Mouse (Mus musculus) frontal cortex, adult (tissue): ENCODE measurements around the gene Syt3.

Experiments
- ATAC-seq: cut with Nextera tagmentation; 2 replicates; pipeline ENCODE4 v1.9.2; 2017; ENCODE audit warnings: mild to moderate bottlenecking, moderate library complexity, mixed read lengths; ENCODE audit not compliant: low TSS enrichment

The Syt3 gene

DNA sequence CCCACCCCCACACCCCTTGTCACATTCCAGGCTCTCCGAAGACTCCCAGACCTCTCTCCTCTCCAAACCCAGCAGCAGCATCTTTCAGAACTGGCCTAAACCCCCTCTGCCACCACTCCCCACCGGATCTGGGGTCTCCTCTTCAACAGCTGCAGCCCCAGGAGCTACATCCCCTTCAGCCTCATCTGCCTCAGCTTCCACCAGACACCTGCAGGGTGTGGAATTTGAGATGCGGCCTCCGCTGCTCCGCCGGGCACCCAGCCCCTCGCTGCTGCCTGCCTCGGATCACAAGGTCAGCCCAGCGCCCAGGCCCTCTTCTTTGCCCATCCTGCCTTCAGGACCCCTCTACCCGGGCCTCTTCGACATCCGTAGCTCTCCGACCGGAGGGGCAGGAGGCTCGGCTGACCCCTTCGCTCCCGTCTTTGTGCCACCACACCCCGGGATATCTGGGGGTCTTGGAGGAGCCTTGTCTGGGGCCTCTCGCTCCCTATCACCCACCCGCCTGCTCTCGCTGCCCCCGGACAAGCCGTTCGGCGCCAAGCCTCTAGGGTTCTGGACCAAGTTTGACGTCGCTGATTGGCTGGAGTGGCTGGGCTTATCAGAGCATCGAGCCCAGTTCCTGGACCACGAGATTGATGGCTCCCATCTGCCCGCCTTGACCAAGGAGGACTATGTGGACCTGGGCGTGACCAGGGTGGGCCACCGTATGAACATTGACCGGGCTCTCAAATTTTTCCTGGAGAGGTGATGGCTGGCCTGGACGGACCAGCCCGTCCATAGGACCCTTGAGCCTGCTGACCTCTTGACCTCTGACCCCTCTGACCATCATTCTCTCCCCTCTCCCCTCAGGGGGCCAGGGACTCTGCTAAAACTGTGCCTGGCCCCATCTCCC is 27.1 kb upstream of the Syt3 start:
- no peak for ATAC-seq

DNA sequence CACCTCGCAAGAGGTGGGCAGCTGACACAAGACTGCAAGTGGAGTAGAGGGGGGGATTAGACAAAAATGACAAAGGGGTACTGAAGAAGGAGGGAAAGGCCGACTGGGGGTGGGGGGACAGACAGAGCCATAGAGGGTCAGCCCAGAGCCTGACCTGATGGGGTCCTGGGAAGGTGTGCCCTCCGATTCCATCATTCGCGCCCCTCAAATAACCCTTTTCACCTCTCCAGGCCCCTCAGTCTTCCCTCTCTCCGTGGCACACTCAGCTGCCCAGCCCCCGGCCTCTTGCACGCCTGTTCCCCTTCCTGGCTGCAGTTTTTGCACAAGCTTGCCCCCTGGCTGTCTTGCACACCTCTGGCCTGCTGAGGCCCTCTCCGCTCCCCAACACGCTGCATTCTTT is 26.4 kb upstream of the Syt3 start:
- no peak for ATAC-seq

- no peak for ATAC-seq
Observed at GRCm38 (mm10) chr7:44358012-44358411, 25.9 kb upstream of the Syt3 start.

DNA sequence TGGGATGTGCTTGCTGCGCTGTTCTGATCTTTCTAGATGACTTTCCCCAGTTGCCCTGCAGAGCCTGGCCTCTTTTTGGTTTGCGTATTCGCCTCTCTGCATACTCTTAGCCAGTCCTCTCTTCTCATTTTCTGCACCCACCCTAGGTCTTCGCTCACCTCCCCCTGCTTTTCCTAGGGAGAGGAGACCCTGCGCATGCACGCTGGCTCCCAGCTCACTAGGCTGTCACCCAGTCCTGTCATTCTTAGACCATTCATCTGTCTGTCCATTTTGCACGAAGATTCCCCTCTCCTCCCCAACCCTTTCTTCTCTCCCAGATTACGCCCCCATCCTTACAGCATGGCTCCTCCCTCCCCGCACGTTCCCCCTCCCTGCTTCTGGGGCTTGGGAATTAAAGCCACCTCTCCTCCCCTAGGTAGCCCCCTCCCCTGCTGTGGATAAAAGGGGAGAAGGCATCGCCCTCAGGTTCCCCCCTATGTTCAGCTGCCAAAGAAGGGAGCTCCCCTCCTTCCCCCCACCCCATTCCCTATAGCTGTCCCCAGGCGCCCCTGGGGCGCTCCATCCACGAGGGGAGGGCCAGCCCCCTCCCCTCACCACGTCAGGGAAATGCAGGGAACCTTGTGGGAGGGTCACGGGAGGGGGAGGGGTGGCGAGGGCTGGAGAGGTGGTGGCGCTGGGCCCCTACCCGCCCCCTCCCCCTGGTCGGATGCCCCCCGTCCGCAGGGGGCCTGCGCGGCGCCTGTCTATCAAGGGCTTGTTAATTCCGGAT is 24.8 kb upstream of the Syt3 start:
- peak; percentile 2; the same call in 1 of the 2 replicates for ATAC-seq

DNA sequence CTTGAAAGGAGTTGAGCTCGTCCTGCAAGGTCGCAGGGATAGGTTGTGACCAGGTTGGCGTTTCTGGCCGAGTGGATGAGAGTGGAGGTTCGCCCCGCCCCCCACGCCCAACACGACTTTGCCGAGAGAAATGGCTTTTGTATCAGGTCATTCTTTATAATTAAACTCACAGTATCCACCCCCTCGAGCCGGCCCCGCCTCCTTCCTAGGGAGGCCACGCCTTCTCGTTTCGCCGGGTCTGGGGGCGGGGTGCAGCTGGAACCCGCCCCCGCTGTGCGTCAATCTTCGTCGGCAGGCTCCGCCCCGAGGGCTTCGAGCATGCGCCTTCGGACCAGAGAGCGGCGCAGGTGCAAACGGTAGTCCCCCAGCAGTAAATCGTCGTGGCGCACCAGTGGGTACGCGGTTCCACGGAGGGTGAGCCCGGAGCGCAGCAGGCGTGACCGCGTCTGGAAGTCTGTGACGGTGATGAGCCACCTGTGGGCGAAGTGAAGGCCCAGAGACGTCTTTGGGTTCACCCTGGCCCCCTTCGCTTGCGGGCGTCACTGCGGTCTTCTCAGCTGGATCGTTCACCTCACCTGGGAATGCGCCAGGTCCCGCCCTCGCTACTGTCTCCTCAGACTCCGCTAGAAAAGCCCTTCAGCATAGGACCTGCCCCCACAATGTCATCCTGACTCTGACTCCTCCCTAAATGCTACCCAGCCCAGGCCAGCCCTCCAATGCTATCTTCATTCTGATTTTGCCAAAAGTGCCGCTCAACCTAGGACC is 23.8 kb upstream of the Syt3 start:
- ATAC-seq: peak; percentile 74

- peak; percentile 13; the same call in 1 of the 2 replicates for ATAC-seq
Observed at GRCm38 (mm10) chr7:44360792-44361301, 23.1 kb upstream of the Syt3 start.

DNA sequence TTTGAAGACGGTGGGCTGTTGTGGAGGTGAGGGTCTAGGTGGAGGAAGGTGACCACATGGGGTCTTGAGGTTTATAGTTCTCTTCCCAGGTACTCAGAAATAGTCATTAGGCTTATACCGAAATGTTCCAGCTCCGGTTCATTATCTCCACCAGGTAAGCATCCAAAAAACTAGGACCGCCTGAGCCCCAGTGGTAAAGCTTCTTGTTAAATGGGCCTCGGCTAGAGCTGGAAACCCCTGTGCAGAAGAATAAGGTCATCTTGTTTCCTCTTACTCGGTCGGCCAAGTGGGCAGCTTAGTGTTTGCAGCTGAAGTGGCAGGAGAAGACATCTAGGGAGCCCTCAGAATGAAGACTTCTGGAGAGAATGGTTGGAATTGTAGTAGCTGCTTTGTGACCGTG is 11.2 kb upstream of the Syt3 start:
- ATAC-seq: no peak

DNA sequence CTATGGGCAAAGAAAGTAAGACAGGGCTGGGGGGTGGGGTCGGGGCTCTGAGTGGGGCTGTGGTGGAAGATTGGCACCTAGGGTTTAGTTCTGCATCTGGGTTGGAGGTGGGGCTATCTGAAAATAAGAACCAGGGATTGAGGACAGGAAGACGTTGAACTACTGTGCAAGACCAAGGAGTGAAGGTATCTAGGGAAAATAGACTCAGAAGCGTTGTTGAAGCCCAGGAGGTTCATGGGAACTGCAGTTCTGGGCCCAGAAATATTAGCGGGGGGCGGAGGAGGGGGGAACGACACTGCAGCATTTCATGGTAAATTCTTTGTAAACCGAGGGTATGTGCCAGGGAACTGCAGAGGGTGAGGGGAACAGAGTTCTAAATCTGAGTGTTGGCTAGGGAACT is 10.4 kb upstream of the Syt3 start:
- ATAC-seq: peak; percentile 44

DNA sequence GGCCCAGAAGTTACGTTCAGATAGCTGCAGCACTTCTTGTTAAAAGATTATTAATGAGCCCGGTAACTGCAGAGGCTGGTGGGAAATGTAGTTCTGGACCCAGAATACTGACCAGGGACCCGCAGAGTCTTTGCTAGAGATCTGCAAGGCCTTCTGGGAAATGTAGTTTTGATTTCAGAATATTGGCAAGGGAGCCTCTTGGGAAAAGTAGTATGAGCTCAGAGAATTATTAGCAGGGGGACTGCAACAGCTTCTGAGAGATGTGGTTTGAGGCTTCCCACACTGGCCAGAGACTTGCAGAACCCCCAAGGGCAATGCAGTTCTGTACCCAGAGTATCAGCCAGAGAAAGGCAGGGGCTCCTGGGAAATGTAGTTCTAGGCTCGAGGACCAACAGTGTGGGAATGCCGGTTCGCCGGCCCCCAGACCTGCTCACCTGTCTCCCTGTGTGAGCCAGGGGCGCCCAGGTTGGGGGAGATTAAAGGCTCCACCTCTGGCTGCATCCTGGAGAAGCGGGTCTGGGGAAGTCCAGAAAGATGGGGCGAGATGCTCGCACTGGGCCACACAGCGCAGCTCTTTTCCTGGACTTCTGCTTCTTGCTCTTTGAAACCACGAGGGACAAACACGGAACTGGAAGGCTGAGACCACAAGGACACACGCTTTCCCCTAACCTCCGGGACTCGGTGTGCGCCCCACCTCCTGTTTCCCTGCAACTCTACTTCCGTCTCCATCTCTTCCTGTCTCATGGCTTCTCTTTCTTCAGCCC is 9.8 kb upstream of the Syt3 start:
- peak; percentile 92 for ATAC-seq

DNA sequence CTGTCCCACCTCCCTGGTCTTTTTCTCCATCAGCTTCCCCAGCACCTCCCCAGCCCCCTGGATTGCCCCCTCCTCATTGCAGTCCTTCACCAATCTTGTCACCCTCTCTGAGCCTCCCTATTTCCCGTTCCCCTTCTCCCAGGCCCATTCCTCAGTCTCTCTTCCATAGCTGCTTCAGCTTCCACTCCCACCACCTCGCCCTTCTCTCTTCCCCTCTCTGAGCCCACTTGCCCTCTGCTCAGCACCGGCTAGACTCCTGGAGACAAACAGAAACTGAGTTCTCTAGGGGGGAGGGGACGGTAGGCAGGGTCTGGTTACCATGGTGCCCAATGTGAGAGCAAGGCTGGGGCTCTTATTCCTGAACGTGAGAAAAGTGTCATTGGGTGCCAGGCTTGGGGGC is 9.1 kb upstream of the Syt3 start:
- ATAC-seq: no peak

DNA sequence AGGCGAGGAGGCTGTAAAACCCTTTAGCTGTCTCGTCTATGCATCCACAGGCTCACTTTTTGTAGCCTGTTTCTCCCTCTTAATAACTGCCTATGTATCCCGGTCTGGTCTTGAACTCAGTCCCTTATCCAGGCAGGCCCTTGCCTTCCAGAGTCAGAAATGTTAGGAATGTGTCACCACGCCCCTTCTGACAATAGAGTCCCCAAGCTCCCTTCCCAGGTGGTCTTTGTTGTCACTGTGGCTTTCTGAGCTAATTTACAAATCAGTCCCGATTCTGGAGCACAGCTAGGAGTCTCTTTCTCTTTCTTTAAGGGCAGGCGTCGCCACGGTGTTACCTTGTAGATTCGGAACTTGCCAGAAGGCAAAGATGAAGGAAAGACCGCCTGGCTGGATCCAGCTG is 8.7 kb upstream of the Syt3 start:
- ATAC-seq: no peak

DNA sequence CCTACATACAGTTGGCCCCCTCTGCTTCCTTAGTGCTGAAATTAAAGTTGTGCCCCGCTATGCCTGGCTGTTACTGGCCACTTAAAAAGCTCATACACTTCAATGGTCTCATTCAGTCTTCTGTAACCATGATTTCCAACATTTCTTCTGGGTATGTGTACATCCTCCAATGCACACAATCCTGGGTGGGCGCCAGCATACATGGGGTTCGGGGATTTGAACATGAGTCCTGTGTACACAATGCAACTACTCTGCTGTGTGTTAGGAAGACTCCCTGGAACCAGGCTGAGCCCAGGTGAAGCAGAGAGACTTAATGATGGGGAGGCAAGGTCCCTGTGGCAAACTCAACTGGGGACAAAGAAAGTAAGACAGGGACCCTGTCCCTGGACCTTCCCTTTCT is 8.1 kb upstream of the Syt3 start:
- ATAC-seq: no peak

DNA sequence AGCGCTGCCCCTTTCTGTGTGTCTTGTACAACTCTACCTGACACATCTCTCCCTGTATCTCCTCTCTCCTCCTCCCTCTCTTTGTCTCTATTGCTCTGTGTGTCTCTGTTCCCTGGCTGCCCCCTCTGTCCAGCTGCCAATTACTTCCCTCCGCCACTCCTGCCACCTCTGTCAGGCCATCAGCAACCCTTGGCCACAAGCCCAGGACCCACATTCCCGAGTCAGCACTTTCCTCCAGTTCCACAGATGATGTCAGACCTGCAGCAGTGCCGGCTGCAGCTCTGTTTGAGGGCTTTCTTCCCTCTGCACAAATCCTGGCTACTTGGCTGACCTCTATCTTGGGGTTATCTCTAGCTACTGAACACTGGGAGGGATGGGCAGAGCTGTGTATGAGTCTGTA is 5.6 kb upstream of the Syt3 start:
- no peak for ATAC-seq

GRCm38 (mm10) chr7:44382541-44382940 is 1.4 kb upstream of the Syt3 start:
- peak; percentile 54; the same call in 1 of the 2 replicates for ATAC-seq

- peak; percentile 8 for ATAC-seq
Observed at GRCm38 (mm10) chr7:44384716-44385059, 786 bp downstream of the Syt3 start.

DNA sequence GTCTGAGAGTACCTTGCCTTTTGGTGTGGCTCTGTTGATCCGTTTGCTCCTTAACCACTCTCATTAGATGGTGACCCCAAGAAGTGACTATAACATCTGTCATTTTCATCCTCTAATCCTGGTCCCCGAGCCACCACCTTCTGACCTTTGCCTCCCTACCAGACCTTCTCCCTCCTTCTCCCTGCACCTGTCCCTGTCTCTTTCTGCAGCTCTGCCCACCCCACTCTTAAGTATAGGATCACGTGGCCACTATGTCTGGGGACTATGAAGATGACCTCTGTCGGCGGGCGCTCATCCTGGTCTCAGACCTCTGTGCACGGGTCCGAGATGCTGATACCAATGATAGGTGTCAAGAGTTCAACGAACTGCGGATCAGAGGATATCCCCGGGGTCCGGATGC is 1.8 kb downstream of the Syt3 start, which contains the start of gene 1700008O03Rik:
TSS of gene 1700008O03Rik (minus strand) at position 101 of the 400 bp plus-strand sequence.
- ATAC-seq: no peak

- ATAC-seq: no peak
Observed at GRCm38 (mm10) chr7:44391831-44392230, 7.9 kb downstream of the Syt3 start.

- no peak for ATAC-seq
Observed at GRCm38 (mm10) chr7:44392341-44392740, 8.4 kb downstream of the Syt3 start.

DNA sequence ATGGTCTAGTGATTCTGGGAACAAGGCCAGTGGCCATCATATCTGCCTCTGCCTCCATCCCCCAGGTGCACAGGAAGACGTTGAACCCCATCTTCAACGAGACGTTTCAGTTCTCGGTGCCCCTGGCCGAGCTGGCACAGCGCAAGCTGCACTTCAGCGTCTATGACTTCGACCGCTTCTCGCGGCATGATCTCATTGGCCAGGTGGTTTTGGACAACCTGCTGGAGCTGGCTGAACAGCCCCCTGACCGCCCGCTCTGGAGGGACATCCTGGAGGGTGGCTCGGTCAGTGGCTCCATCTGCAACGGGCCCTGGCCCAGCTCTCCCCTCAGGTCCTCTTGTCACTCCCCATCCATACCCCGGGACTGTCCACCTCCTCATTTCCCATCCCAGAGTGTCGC is 9.4 kb downstream of the Syt3 start:
- no peak for ATAC-seq

- ATAC-seq: peak; percentile 67; the same call in 1 of the 2 replicates
Observed at GRCm38 (mm10) chr7:44398570-44398969, 14.7 kb downstream of the Syt3 start.

DNA sequence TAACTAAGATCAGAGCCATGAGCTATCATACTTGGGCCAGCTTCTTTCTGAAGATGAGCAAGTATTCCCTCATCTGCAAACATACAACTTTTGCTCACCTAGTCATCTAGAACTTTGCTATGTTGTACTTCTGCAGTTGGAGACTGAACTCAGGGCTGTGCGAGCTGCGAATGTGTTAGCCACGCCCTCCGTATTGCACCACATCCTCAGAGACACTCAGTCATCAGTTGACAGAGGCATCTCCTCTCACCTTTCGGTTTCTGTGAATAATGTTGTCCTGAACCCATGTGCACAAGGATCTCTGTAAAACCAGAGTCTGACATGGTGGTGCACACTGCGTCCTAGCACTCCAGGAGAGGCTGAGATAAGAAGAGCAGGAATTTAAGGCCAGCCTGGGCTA is 17.8 kb downstream of the Syt3 start:
- ATAC-seq: no peak
